Mouse (Mus musculus) ES-Bruce4 (cell line): ENCODE measurements at regions not wholly inside any gene's neighbourhood (a gene's known extent, or its start where the extent isn't known, plus 50 kb on each side); places are given as distances from the start of the nearest gene placed in this dataset.

Source experiments
- CTCF ChIP-seq: IDR thresholded peaks from one replicate; pipeline ENCODE4 v1.8.1; 2011; ENCODE audit warnings: low read depth, low read length
- EP300 ChIP-seq: IDR thresholded peaks from 2 replicates; pipeline ENCODE4 v1.6.1; 2011; ENCODE audit warnings: low read depth, low read length; ENCODE audit not compliant: insufficient read depth
- POLR2A ChIP-seq: IDR thresholded peaks from one replicate; pipeline ENCODE4 v1.8.1; 2011; ENCODE audit warnings: low read length; ENCODE audit not compliant: insufficient read depth

GRCm38 (mm10) chr5:118509871-118510270 is 50.6 kb upstream of the Med13l start:
- TF ChIP-seq CTCF (no peak), POLR2A (no peak), EP300 (no peak)
